Mouse (Mus musculus): ENCODE data around the gene Klrb1f. TPM values are rescaled to one million over a fixed set of nuclear protein-coding genes. Genes with fewer than 3 reads are reported as not detected.

Klrb1f gene
- polyA plus RNA-seq, 1 experiment from 2014 or later: not detected

DNA sequence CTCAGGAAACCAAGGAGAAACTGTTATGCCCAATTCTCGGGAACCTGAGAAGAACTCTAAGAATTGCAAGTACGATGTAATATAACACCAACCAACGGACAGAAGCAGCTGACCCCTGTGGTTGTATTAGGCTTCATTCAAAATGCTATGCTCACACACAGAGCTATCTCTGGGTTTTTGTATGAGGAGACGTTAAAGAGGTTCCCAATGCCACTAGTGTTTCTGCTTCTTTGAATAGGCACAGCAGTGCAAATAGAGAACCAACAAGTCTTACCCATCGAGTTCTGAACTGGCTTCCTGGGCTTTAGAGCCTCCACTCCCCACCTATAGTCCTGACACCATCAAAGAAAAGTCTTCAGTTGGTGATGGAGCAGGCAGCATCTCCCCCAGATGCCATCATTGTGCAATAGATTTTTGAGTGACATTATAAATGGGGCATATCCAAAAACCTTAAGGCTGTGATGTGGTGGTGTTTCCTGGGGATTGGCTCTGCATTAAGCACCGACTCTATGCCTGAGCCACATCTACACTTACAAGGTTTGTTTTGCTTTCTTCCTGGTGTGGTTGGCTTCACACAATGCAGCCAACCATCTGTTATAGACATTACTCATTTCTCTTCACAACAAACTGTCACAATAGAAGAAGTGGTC, 15.4 kb upstream of the Klrb1f start:
- 64% methylated on average over 6 of the region's 6 CpGs for WGBS
- Histone ChIP-seq H3K4me3 (replicated peaks) (no peak overlapping the region), H3K9ac (no peak overlapping the region), H3K36me3 (replicated peaks) (no peaks in the 10 kb centered on the region), H3K27me3 (no peaks in the 10 kb centered on the region), H3K27ac (no peak overlapping the region), H3K4me2 (no peak overlapping the region), H3K9me3 (no peaks in the 10 kb centered on the region), H3K4me1 (no peaks in the 10 kb centered on the region)
- ATAC-seq (ENCODE audit: low FRiP score): no peak

DNA sequence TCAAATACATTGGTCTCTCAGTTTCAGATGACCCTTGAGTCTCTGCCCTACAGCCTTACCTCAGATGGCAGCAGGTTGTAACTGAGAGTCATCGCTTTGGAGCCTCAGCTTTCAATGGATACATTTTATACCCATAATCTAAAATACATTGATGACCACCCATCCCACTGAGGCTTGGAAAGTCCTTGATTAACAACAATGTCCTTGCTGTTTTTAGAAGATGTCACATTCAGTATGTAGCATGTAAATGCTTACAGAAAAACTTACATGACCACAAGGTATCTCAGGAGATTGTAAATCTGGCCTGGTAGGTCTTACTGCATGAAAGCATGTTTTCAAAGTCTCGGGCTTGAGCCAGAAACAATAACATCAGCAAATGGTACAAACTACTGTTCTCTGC, 14.7 kb upstream of the Klrb1f start:
- no peaks in the 10 kb centered on the region for H3K36me3 ChIP-seq (replicated peaks)
- H3K9me3 ChIP-seq: no peaks in the 10 kb centered on the region
- H3K4me3 ChIP-seq (replicated peaks): no peak overlapping the region
- WGBS: 85% methylated on average over 2 of the region's 2 CpGs
- H3K9ac ChIP-seq: no peak overlapping the region
- ATAC-seq (ENCODE audit: low FRiP score): no peak
- no peak overlapping the region for H3K4me2 ChIP-seq
- H3K4me1 ChIP-seq: no peaks in the 10 kb centered on the region
- H3K27ac ChIP-seq: no peak overlapping the region
- no peaks in the 10 kb centered on the region for H3K27me3 ChIP-seq

DNA sequence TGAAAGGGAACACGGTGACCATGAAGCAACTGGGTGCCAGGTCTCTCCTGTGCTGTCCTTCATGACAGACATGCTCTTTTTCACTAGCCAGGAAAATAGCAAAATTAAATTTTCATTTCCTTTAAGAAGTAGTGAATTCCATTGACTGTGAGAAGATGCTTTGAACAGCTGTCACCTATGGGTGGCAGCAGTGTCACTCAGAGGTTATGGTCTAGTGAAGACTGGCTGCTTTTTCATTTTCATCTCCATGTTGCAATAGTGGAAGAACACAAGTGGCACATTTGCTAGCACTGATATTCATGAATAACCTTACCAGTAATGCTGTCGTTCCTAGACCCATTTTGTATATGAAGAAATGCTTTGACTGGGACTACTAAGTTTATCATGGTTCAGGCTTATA, 12.3 kb upstream of the Klrb1f start:
- no peak overlapping the region for H3K9ac ChIP-seq
- no peaks in the 10 kb centered on the region for H3K9me3 ChIP-seq
- H3K27me3 ChIP-seq: no peaks in the 10 kb centered on the region
- WGBS: 77% methylated on average over 2 of the region's 2 CpGs
- H3K36me3 ChIP-seq (replicated peaks): no peaks in the 10 kb centered on the region
- H3K27ac ChIP-seq: no peak overlapping the region
- ATAC-seq (ENCODE audit: low FRiP score): no peak
- H3K4me2 ChIP-seq: no peak overlapping the region
- H3K4me1 ChIP-seq: no peaks in the 10 kb centered on the region
- H3K4me3 ChIP-seq (replicated peaks): no peak overlapping the region

DNA sequence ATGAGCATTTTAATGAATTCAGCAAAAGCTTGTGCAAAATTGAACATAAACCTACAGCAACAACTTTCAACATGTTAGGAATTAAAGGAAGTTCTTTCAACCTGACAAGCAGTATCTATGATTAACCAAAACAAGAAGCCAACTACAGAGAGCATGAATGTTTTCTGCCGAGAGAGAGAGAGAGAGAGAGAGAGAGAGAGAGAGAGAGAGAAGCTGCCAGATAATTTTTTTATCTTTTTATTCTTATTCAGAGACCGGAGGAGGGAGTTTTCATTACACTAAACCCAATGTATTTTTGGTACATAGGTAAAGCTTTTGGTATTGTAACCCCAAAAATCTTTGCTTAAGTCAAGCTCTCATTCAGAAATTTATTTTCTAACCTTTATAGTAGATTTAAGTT, 10.7 kb upstream of the Klrb1f start:
- Histone ChIP-seq H3K9ac (no peak overlapping the region), H3K27me3 (no peaks in the 10 kb centered on the region), H3K4me1 (no peaks in the 10 kb centered on the region), H3K36me3 (replicated peaks) (no peaks in the 10 kb centered on the region), H3K9me3 (no peaks in the 10 kb centered on the region), H3K4me3 (replicated peaks) (no peak overlapping the region), H3K27ac (no peak overlapping the region), H3K4me2 (no peak overlapping the region)
- ATAC-seq (ENCODE audit: low FRiP score): no peak
- WGBS: 89% methylated on average over 2 of the region's 2 CpGs

DNA sequence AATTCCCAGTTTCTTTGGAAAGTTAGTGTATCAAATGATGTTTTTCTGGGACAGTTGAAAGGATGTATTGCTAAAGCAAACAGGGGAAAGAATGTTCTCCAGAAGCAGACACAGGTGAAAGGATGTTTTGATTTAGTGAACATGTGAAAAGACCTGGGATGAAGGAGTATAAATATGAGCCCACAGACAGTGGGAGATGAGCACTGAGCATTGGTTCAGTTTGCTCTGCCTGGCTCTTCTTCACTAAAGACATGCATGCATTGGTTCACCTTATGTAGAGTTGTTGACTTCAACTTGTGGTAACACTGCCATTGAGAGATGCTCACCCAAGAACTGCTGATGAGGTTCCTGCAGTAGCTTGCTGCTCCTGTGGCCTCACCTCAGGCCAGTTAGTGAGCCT, 9.4 kb upstream of the Klrb1f start:
- Histone ChIP-seq H3K36me3 (replicated peaks) (no peaks in the 10 kb centered on the region), H3K9me3 (no peaks in the 10 kb centered on the region), H3K27me3 (no peaks in the 10 kb centered on the region), H3K4me3 (replicated peaks) (no peak overlapping the region), H3K27ac (no peak overlapping the region), H3K9ac (no peak overlapping the region), H3K4me2 (no peak overlapping the region), H3K4me1 (no peaks in the 10 kb centered on the region)
- ATAC-seq (ENCODE audit: low FRiP score): no peak

DNA sequence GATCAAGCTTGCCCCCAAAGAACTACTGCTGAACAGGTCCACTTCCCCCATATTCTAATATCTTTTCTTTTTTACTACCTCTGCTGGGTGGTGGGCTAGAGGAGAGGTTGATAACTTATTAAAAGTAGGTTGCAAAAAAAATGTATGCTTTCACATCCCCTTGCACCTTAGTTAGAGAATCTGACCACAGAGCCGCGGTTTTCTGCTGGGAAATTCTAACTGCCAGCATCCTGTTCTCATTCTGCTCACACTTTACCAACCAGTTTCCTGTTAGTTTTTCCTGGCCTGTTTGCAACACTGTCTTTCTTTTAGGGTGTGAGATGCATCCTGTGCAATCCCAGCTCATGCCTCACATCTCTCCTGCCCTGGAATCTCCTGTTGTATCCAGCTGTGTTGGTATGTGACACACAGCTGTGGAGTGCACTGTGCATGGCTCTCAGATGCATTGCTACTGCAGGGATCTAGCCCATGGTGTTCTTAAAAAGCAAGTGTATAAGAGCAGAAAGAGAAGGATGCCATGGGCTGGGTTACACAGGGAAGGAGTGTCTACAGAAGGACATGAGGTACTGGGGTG, 8.7 kb upstream of the Klrb1f start:
- no peak overlapping the region for H3K27ac ChIP-seq
- 89% methylated on average over 2 of the region's 2 CpGs for WGBS
- no peaks in the 10 kb centered on the region for H3K36me3 ChIP-seq (replicated peaks)
- no peak overlapping the region for H3K4me3 ChIP-seq (replicated peaks)
- no peak overlapping the region for H3K4me2 ChIP-seq
- H3K9ac ChIP-seq: no peak overlapping the region
- no peaks in the 10 kb centered on the region for H3K4me1 ChIP-seq
- H3K9me3 ChIP-seq: no peaks in the 10 kb centered on the region
- no peaks in the 10 kb centered on the region for H3K27me3 ChIP-seq
- no peak for ATAC-seq (ENCODE audit: low FRiP score)

DNA sequence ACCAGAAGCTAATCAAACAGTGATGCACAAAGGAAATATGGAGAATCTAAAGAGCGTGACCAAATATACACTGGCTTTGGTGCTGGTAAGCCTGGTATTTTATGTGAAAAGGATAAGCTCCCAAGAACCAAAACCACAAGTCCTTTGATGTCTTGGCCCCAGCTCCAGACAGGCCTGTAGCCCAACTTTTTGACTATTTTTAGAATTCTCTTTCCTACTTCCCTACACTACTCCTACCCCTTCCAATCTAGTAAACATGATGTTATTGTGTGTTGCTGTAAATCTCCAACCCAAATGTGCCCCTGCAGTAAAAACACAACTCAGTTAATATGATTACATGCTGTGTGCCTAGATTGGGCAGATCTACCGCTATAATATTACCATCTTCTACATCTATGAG, 4.2 kb upstream of the Klrb1f start:
- Histone ChIP-seq H3K9me3 (no peaks in the 10 kb centered on the region), H3K4me2 (no peak overlapping the region), H3K4me1 (no peaks in the 10 kb centered on the region), H3K27ac (no peak overlapping the region), H3K27me3 (no peaks in the 10 kb centered on the region), H3K4me3 (replicated peaks) (no peak overlapping the region), H3K9ac (no peak overlapping the region), H3K36me3 (replicated peaks) (no peaks in the 10 kb centered on the region)
- WGBS: 100% methylated on average over 2 of the region's 2 CpGs
- ATAC-seq (ENCODE audit: low FRiP score): no peak

DNA sequence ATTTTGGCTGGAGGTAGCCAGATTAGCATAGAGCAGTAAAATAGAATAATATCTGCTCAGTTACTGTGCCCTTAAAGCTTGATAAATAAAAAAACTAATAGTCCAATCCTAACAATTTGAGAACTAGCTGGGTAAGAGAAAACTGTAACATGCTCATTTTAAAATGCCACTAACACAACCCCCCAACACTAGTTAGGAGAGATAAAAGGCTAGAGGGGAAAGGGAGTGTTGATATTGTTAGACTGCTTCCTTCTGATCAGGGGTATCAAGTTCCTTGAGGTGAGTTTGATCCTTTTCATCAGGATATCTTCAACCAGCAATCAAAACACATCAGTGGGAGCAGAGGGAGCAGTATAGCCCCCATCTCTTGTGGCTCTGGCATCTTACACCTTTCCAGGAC, 3.2 kb upstream of the Klrb1f start:
- ATAC-seq (ENCODE audit: low FRiP score): no peak
- no peaks in the 10 kb centered on the region for H3K9me3 ChIP-seq
- H3K4me1 ChIP-seq: no peaks in the 10 kb centered on the region
- no peak overlapping the region for H3K4me2 ChIP-seq
- H3K27ac ChIP-seq: no peak overlapping the region
- H3K36me3 ChIP-seq (replicated peaks): no peaks in the 10 kb centered on the region
- no peak overlapping the region for H3K9ac ChIP-seq
- no peak overlapping the region for H3K4me3 ChIP-seq (replicated peaks)
- H3K27me3 ChIP-seq: no peaks in the 10 kb centered on the region

DNA sequence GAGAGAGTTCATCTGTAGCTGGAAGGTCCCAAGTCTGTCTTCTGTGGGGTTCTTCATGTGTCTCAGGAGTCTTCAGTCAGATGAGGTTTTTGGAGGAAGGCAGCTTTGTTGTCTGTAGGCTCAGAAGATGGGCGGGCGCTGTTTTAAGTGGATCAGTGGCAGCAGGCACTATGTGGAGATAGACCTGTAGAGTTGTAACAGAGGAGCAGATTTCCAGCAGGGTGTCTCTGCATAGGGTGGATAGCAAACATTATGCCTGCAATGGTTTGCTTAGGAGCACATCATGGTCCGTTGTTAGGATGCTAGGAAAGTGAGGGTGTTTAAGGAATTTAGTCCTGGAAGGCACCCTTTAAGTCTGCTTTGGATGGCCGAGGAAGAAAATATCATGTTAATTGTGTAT, 2.7 kb downstream of the Klrb1f start:
- Histone ChIP-seq H3K9ac (no peak overlapping the region), H3K27ac (no peak overlapping the region), H3K27me3 (no peaks in the 10 kb centered on the region), H3K4me1 (peaks cover 4% of the 10 kb centered on the region), H3K36me3 (replicated peaks) (no peaks in the 10 kb centered on the region), H3K4me3 (replicated peaks) (no peak overlapping the region), H3K4me2 (no peak overlapping the region), H3K9me3 (no peaks in the 10 kb centered on the region)
- ATAC-seq (ENCODE audit: low FRiP score): no peak
- WGBS: 28% methylated on average over 4 of the region's 4 CpGs

DNA sequence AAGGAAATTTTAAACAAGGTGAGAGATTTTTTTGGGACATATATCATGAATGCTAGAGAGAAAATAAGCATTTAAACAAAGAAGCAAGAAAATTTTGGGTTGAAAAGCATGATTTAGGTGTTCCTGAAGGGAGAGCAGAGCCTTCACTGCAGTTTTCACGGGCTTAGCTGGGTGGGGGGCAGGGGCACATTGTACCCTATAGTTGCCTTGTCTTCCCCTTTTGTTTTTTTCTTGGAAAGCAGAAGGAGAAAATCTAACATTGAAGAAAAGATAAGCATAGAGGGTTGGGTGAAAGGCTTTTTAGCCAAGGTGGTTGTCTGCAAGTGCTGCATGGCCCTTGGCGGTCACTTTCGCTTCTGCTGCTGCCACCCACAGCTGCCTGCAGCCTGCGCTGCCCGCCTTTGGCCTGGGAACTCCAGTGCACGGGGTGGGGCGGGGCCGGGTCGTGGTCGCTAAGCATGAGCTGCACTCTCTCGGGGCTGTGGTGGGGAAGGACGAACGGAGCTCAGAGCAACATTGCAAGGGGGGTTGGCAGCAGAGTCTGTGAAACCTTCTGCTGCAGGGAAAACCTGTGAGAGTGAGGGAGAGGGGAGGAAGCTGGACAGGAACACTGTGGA, 3.3 kb downstream of the Klrb1f start:
- Histone ChIP-seq H3K36me3 (replicated peaks) (no peaks in the 10 kb centered on the region), H3K27me3 (no peaks in the 10 kb centered on the region), H3K9ac (peak overlapping the region; percentile 44), H3K9me3 (no peaks in the 10 kb centered on the region), H3K4me2 (peak overlapping the region; percentile 62), H3K4me1 (peaks cover 4% of the 10 kb centered on the region), H3K4me3 (replicated peaks) (peak overlapping the region; percentile 41), H3K27ac (no peak overlapping the region)
- peak; percentile 93 for ATAC-seq (ENCODE audit: low FRiP score)
- under 1% methylated on average over 13 of the region's 13 CpGs for WGBS

DNA sequence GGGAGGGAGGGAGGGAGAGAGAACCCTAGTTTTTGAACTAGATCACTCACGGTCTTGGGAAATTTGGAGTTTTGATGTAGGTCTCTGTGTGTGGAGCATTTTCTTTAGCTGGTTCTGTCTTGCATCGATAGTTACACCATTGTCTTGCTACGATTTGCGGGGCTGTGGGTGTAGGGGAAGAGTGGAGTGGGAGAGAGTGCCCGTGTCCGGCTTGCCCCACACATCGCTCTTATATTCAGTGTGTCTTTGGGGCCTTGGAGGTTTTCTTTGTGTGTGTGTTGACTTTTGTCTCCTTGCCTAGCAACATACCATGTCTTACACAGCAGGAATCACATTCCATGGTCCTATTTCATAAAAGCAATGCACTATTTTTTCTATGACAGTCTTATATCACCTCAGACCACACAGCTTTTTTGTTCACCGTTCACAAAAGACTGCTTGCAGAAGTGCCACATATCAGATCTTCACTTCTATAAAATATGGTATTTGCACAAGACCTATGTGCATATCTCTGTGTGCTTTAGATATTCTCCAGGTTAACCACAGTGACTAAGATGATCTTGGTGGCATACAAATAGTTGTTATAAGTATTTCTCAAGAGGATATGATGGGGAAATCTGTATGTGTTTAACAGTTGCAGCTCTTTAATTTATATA, 4.0 kb downstream of the Klrb1f start:
- Histone ChIP-seq H3K27ac (no peak overlapping the region), H3K4me2 (peak overlapping the region; percentile 62), H3K27me3 (no peaks in the 10 kb centered on the region), H3K9ac (peak overlapping the region; percentile 45; the same call in 1 of the 2 replicates), H3K4me1 (peaks cover 4% of the 10 kb centered on the region), H3K4me3 (replicated peaks) (peak overlapping the region; percentile 41), H3K36me3 (replicated peaks) (no peaks in the 10 kb centered on the region), H3K9me3 (no peaks in the 10 kb centered on the region)
- ATAC-seq (ENCODE audit: low FRiP score): peak; percentile 46; the same call in 1 of the 2 replicates
- 4% methylated on average over 8 of the region's 8 CpGs for WGBS

DNA sequence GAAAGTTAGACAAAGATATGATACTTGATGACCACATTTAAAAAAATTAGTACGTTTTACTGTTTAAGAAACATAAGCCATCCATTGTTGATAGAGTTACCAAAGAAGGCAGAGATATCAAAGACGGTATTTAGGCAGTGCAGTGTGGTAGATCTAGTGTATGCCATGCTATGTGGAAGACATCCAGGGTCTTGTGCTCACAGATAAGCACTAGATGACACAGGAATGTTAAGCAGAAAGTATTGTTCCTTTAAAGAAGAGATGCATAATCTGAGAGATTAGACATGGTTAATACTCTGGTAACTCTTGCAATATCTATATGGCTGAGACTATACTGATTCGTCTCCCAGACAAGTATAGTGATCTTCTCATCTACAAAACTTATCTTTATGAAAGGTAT, 5.4 kb downstream of the Klrb1f start:
- peaks cover 4% of the 10 kb centered on the region for H3K4me1 ChIP-seq
- ATAC-seq (ENCODE audit: low FRiP score): no peak
- H3K27me3 ChIP-seq: no peaks in the 10 kb centered on the region
- H3K27ac ChIP-seq: no peak overlapping the region
- 87% methylated on average over 3 of the region's 3 CpGs for WGBS
- no peaks in the 10 kb centered on the region for H3K36me3 ChIP-seq (replicated peaks)
- H3K9me3 ChIP-seq: no peaks in the 10 kb centered on the region
- no peak overlapping the region for H3K4me2 ChIP-seq
- H3K9ac ChIP-seq: no peak overlapping the region
- no peak overlapping the region for H3K4me3 ChIP-seq (replicated peaks)

DNA sequence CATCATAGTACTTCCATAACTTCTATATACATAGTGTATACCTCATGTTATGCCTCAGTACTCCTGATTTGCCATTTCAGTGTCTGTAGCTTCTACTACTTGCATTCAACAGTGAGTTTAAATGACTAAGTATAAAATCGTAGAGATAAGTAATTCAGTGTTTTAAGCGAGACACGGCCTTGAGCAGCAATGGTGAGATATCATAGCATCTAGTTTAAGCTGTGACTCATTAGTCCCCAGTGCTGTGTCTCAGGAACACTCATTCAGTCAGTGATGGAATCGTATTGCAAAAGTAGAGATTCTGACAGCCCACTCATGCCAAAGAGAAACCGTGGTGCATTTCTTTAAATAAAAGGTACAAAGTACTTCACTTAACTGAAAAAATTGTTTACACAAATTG, 6.0 kb downstream of the Klrb1f start:
- H3K27ac ChIP-seq: no peak overlapping the region
- H3K4me1 ChIP-seq: peaks cover 4% of the 10 kb centered on the region
- no peak overlapping the region for H3K9ac ChIP-seq
- no peaks in the 10 kb centered on the region for H3K9me3 ChIP-seq
- H3K4me2 ChIP-seq: no peak overlapping the region
- WGBS: 89% methylated on average over 5 of the region's 5 CpGs
- H3K36me3 ChIP-seq (replicated peaks): no peaks in the 10 kb centered on the region
- H3K4me3 ChIP-seq (replicated peaks): no peak overlapping the region
- no peaks in the 10 kb centered on the region for H3K27me3 ChIP-seq
- no peak for ATAC-seq (ENCODE audit: low FRiP score)

Data from forebrain, embryonic 12.5 days (tissue).